Mouse (Mus musculus) MEL (cell line): ENCODE data around the gene Sema6d. TPM values are rescaled to one million over a fixed set of nuclear protein-coding genes. Genes with fewer than 3 reads are reported as not detected.

Experiments used
- DNase-seq: peaks from one replicate; pipeline ENCODE4 v3.0.0; 2011; ENCODE audit warnings: low read depth, low spot score
- H3K27ac ChIP-seq: 2 replicates; pipeline ENCODE4 v1.5.1; 2012; ENCODE audit warnings: low read depth, mild to moderate bottlenecking, control low read depth, low read length, moderate library complexity; ENCODE audit not compliant: control insufficient read depth
- H3K27me3 ChIP-seq, 2 experiments: fragments of 150-350 bp in 1 of 2; sonication (generic) in 1 of 2; 2 replicates each; pipeline ENCODE4 v1.6.1; 2012; ENCODE audit warnings: low read length in 2 of 2, mild to moderate bottlenecking in 2 of 2, improper control_type of control experiment in 1 of 2, moderate library complexity in 1 of 2; ENCODE audit not compliant: insufficient read depth in 2 of 2, control insufficient read depth in 1 of 2
- H3K36me3 ChIP-seq, 2 experiments: 2 replicates each; pipeline ENCODE4 v1.6.1; 2012 to 2014; ENCODE audit warnings: low read length in 2 of 2, improper control_type of control experiment in 1 of 2, inconsistent platforms in 1 of 2, mild to moderate bottlenecking in 1 of 2; ENCODE audit not compliant: insufficient read depth in 2 of 2, control insufficient read depth in 1 of 2
- H3K4me1 ChIP-seq, 2 experiments: fragments of 150-350 bp in 1 of 2; sonication (generic) in 1 of 2; 2 replicates each; pipeline ENCODE4 v1.6.1; 2012; ENCODE audit warnings: low read length in 2 of 2, improper control_type of control experiment in 1 of 2, mild to moderate bottlenecking in 1 of 2; ENCODE audit not compliant: insufficient read depth in 2 of 2, control insufficient read depth in 1 of 2
- H3K4me3 ChIP-seq, 2 experiments: fragments of 150-350 bp in 1 of 2; sonication (generic) in 1 of 2; 2 replicates each; pipeline ENCODE4 v1.5.1; 2012; ENCODE audit warnings: low read depth in 2 of 2, low read length in 2 of 2, mild to moderate bottlenecking in 2 of 2, moderate library complexity in 2 of 2, control low read depth in 1 of 2, improper control_type of control experiment in 1 of 2; ENCODE audit not compliant: control insufficient read depth in 1 of 2, insufficient read depth in 1 of 2
- H3K79me2 ChIP-seq: 2 replicates; pipeline ENCODE4 v1.6.1; 2012; ENCODE audit warnings: mild to moderate bottlenecking, low read length, moderate library complexity; ENCODE audit not compliant: control insufficient read depth, poor library complexity, insufficient read depth
- H3K9ac ChIP-seq: 2 replicates; pipeline ENCODE4 v1.6.1; 2012; ENCODE audit warnings: low read depth, mild to moderate bottlenecking, control low read depth, low read length, moderate library complexity; ENCODE audit not compliant: control insufficient read depth, poor library complexity, severe bottlenecking
- H3K9me3 ChIP-seq: fragments of 150-350 bp; sonication (generic); replicated peaks from 2 replicates; pipeline ENCODE4 v1.6.1; 2012; ENCODE audit warnings: mild to moderate bottlenecking, low read length, improper control_type of control experiment, moderate library complexity; ENCODE audit not compliant: insufficient read depth
- BHLHE40 ChIP-seq: IDR thresholded peaks from 2 replicates; pipeline ENCODE4 v1.6.1; 2012; ENCODE audit warnings: low read depth, mild to moderate bottlenecking, inconsistent platforms, low read length, improper control_type of control experiment, borderline replicate concordance
- CTCF ChIP-seq, 3 experiments: IDR thresholded peaks in 2 of 3; conservative IDR thresholded peaks in 1 of 3; 2 replicates each; pipeline ENCODE4 v1.5.1; 2011 to 2012; ENCODE audit warnings: low read length in 3 of 3, low read depth in 2 of 3, mild to moderate bottlenecking in 2 of 3, improper control_type of control experiment in 1 of 3, inconsistent platforms in 1 of 3, mixed read lengths in 1 of 3, moderate library complexity in 1 of 3; ENCODE audit not compliant: control insufficient read depth in 1 of 3, insufficient read depth in 1 of 3, poor library complexity in 1 of 3, severe bottlenecking in 1 of 3
- E2F4 ChIP-seq: IDR thresholded peaks from 2 replicates; pipeline ENCODE4 v1.6.1; 2011; ENCODE audit warnings: low read depth, low read length, improper control_type of control experiment, borderline replicate concordance
- ELF1 ChIP-seq: IDR thresholded peaks from 2 replicates; pipeline ENCODE4 v1.6.1; 2014; ENCODE audit warnings: low read depth, mild to moderate bottlenecking, inconsistent platforms, low read length, improper control_type of control experiment, moderate library complexity
- JUND ChIP-seq: IDR thresholded peaks from 2 replicates; pipeline ENCODE4 v1.6.1; 2011; ENCODE audit warnings: low read depth, mild to moderate bottlenecking, improper control_type of control experiment, low read length
- KAT2A ChIP-seq: conservative IDR thresholded peaks from 2 replicates; pipeline ENCODE4 v1.6.1; 2012; ENCODE audit warnings: low read depth, low read length, improper control_type of control experiment, inconsistent platforms
- MAFK ChIP-seq: IDR thresholded peaks from 2 replicates; pipeline ENCODE4 v1.6.1; 2011; ENCODE audit warnings: low read depth, mild to moderate bottlenecking, low read length, improper control_type of control experiment, borderline replicate concordance
- MAX ChIP-seq: IDR thresholded peaks from 2 replicates; pipeline ENCODE4 v1.6.1; 2011; ENCODE audit warnings: low read length, improper control_type of control experiment
- MAZ ChIP-seq: IDR thresholded peaks from 2 replicates; pipeline ENCODE4 v1.6.1; 2012; ENCODE audit warnings: low read depth, mild to moderate bottlenecking, inconsistent platforms, low read length, improper control_type of control experiment
- MEF2A ChIP-seq: IDR thresholded peaks from 2 replicates; pipeline ENCODE4 v1.6.1; 2014; ENCODE audit warnings: low read depth, mild to moderate bottlenecking, inconsistent platforms, low read length, improper control_type of control experiment; ENCODE audit not compliant: poor library complexity, insufficient replicate concordance, severe bottlenecking; ENCODE audit errors: extremely low read depth
- MXI1 ChIP-seq: IDR thresholded peaks from 2 replicates; pipeline ENCODE4 v1.6.1; 2011; ENCODE audit warnings: mild to moderate bottlenecking, low read depth, low read length, improper control_type of control experiment
- MYB ChIP-seq: IDR thresholded peaks from 2 replicates; pipeline ENCODE4 v1.6.1; 2011; ENCODE audit warnings: mild to moderate bottlenecking, low read depth, low read length, improper control_type of control experiment
- SIN3A ChIP-seq: IDR thresholded peaks from 2 replicates; pipeline ENCODE4 v1.6.1; 2012; ENCODE audit warnings: low read length, improper control_type of control experiment, inconsistent platforms
- TCF12 ChIP-seq: IDR thresholded peaks from 2 replicates; pipeline ENCODE4 v1.6.1; 2014; ENCODE audit warnings: low read depth, mild to moderate bottlenecking, inconsistent platforms, low read length, improper control_type of control experiment, moderate library complexity
- UBTF ChIP-seq: IDR thresholded peaks from 2 replicates; pipeline ENCODE4 v1.6.1; 2012; ENCODE audit warnings: low read depth, mild to moderate bottlenecking, inconsistent platforms, low read length, improper control_type of control experiment, moderate library complexity, borderline replicate concordance; ENCODE audit not compliant: insufficient read depth
- USF1 ChIP-seq: IDR thresholded peaks from 2 replicates; pipeline ENCODE4 v1.6.1; 2014; ENCODE audit warnings: low read depth, mild to moderate bottlenecking, inconsistent platforms, low read length, improper control_type of control experiment, moderate library complexity
- USF2 ChIP-seq, 2 experiments: IDR thresholded peaks; 2 replicates each; pipeline ENCODE4 v1.6.1; 2011 to 2012; ENCODE audit warnings: improper control_type of control experiment in 2 of 2, low read length in 2 of 2, borderline replicate concordance in 1 of 2, inconsistent platforms in 1 of 2, low read depth in 1 of 2, mild to moderate bottlenecking in 1 of 2; ENCODE audit not compliant: insufficient read depth in 1 of 2
- ZC3H11A ChIP-seq: IDR thresholded peaks from 2 replicates; pipeline ENCODE4 v1.6.1; 2012; ENCODE audit warnings: low read depth, mild to moderate bottlenecking, inconsistent platforms, low read length, improper control_type of control experiment
- ZKSCAN1 ChIP-seq: IDR thresholded peaks from 2 replicates; pipeline ENCODE4 v1.6.1; 2012; ENCODE audit warnings: low read depth, mild to moderate bottlenecking, inconsistent platforms, low read length, improper control_type of control experiment, moderate library complexity
- ZMIZ1 ChIP-seq: IDR thresholded peaks from 2 replicates; pipeline ENCODE4 v1.6.1; 2012; ENCODE audit warnings: low read depth, mild to moderate bottlenecking, inconsistent platforms, low read length, improper control_type of control experiment, moderate library complexity
- ZNF384 ChIP-seq: IDR thresholded peaks from 2 replicates; pipeline ENCODE4 v1.6.1; 2012; ENCODE audit warnings: low read depth, mild to moderate bottlenecking, inconsistent platforms, low read length, improper control_type of control experiment
- polyA plus RNA-seq, 2 experiments: library from polyadenylated mRNA; stranded (reverse) in 1 of 2; unstranded in 1 of 2; fragments of >175 nt in 1 of 2; fragments of >200 nt in 1 of 2; gene quantifications; 2 replicates each; pipeline versions ENCODE4 v1.2.1 to v1.2.4; 2012; ENCODE audit warnings: low replicate concordance in 2 of 2, low read depth in 1 of 2; ENCODE audit not compliant: insufficient read length in 2 of 2, insufficient read depth in 1 of 2, missing spikeins in 1 of 2
- total RNA-seq: library from RNA; depleted of rRNA; stranded (reverse); fragments of 300-350 nt; gene quantifications from 2 replicates; pipeline ENCODE4 v1.2.3, GENCODE M21; 2012

Gene Sema6d
- total and polyA plus RNA-seq, 3 experiments = not detected

DNA sequence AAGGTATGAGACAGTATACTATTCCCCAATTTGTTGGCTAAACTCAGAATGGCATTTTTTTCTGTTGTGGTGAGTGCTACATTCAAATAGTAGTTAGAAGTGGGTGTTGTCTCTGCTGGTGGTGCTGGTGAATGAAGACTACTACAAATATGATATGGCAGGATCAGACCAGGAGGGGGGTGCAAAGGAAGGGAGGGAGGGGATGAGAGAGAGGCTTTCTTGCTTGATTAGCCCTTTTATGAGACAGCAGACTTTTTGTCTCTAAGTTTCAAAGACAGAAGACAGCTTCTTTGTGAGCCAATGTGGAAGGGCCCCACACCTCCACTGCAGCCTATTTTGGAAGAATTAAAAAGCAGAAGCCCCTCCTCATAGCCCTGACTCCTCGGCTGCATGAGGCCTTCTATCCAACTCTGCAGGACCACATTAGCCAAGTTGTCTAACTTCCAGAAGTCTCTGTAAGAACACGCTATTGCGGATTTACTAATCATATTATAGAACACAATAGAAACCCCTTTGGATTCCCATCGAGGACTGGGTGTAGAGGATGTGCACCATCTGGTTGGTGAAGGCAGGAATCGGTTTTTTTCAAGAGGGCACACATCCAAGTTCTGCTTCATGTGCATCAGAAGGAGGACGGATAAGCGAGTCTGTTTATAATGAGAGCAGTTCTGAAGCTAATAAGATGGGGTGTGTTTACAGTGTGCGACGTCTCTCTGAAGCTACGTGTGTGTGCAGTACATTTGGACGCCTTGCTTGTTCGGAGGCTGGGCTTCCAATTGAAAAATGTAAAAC lies 400.4 kb downstream of the Sema6d start:
- Histone ChIP-seq H3K4me3 (no peak overlapping the region), H3K36me3 (no peaks in the 10 kb centered on the region), H3K27me3 (no peaks in the 10 kb centered on the region), H3K9me3 (no peaks in the 10 kb centered on the region), H3K4me1 (no peaks in the 10 kb centered on the region), H3K9ac (no peak overlapping the region), H3K27ac (no peak overlapping the region), H3K79me2 (no peaks in the 10 kb centered on the region)
- no peak for DNase-seq
- TF ChIP-seq MXI1 (no peak), MAZ (no peak), CTCF (IDR thresholded peaks at IDR 0.05 in 2 of 3, conservative IDR thresholded peaks at IDR 0.05 in 1 of 3; ENCODE audit: control insufficient read depth in 1 of 3, insufficient read depth in 1 of 3, low read depth in 2 of 3, low read length in 3 of 3, poor library complexity in 1 of 3, severe bottlenecking in 1 of 3) (no peak)

DNA sequence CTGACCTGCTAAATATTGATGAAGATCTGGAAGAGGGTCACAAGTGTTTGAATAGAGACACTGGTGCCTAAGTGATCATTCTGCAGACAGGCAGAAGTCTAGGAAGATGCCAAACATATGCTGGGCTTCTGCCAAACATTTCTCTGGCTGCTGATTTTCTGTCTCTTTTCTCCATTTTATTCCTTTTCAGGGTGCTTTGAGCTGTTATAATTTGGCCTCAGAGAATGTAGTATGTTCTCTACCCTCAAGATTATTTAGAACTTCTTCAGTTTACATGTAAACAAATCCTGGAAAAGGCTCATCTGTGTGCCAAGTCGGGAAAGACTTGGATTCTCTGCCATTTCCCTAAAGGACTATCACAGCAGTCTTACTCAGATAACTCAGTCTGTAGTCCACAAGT lies 406.0 kb downstream of the Sema6d start:
- H3K27ac ChIP-seq = no peak overlapping the region
- no peaks in the 10 kb centered on the region for H3K36me3 ChIP-seq
- no peak overlapping the region for H3K4me3 ChIP-seq
- no peaks in the 10 kb centered on the region for H3K4me1 ChIP-seq
- H3K79me2 ChIP-seq = no peaks in the 10 kb centered on the region
- DNase-seq = no peak
- no peaks in the 10 kb centered on the region for H3K27me3 ChIP-seq
- no peak overlapping the region for H3K9ac ChIP-seq
- TF ChIP-seq UBTF (no peak), ZC3H11A (no peak), MYB (no peak), KAT2A (no peak), JUND (no peak), SIN3A (no peak), ZKSCAN1 (no peak), MAFK (no peak), ZNF384 (no peak), ELF1 (no peak), TCF12 (no peak), E2F4 (no peak), BHLHE40 (no peak), ZMIZ1 (no peak), USF2 (IDR thresholded peaks at IDR 0.05; ENCODE audit: borderline replicate concordance in 1 of 2, insufficient read depth in 1 of 2, low read depth in 1 of 2, low read length in 2 of 2) (no peak), USF1 (no peak), MAX (no peak), MEF2A (no peak)
- H3K9me3 ChIP-seq = no peaks in the 10 kb centered on the region
